Mouse (Mus musculus): ENCODE data around the gene Slc25a39.
"Not testable (repeated sequence)": the region's sequence is repeated elsewhere in the genome, so short reads cannot be mapped to it uniquely, and the experiment has no call there.

The Slc25a39 gene

GRCm38 (mm10) chr11:102411061-102411460 is 3.3 kb upstream of the Slc25a39 start:
- no peak for DNase-seq (ENCODE audit: low spot score)

DNA sequence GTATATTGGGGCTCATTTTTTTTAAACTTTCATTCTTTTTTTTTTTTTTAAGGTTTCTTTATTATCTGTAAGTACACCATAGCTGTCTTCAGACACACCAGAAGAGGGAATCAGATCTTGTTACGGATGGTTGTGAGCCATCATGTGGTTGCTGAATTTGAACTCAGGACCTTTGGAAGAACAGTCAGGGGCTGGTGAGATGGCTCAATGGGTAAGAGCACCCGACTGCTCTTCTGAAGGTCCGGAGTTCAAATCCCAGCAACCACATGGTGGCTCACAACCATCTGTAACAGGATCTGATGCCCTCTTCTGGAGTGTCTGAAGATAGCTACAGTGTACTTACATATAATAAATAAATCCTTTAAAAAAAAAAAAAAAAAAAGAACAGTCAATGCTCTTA is 2.6 kb upstream of the Slc25a39 start:
- not testable (repeated sequence) for DNase-seq (ENCODE audit: low spot score)

DNA sequence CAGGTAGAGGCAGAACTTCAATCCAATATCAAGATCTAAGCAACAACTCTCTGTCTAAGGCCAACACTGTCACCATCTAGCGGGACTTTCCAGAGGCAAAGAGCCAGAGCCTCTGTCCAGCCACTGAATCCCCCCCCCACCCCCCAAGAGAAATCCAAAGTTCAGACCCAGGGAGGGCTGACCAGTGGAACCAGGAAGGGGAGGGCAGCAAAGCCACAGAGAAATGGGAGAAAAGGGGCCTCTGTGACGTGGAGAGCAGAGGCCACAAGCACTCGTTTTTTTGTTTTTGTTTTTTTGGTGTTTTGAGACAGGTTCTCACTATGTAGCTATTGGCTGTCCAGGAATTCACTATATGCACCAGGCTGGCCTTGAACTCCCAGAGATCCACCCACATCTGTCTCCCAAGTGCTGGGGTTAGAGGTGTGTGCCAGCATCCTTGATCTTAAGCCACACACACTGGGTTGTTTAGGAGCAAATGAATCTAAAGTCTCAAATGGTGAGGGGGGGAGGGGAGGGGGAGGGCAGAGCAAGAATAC is 2.1 kb upstream of the Slc25a39 start:
- peak; percentile 39 for DNase-seq (ENCODE audit: low spot score)

- no peak for DNase-seq (ENCODE audit: low spot score)
These were observed 1.4 kb upstream of the Slc25a39 start for GRCm38 (mm10) chr11:102408888-102409794.

DNA sequence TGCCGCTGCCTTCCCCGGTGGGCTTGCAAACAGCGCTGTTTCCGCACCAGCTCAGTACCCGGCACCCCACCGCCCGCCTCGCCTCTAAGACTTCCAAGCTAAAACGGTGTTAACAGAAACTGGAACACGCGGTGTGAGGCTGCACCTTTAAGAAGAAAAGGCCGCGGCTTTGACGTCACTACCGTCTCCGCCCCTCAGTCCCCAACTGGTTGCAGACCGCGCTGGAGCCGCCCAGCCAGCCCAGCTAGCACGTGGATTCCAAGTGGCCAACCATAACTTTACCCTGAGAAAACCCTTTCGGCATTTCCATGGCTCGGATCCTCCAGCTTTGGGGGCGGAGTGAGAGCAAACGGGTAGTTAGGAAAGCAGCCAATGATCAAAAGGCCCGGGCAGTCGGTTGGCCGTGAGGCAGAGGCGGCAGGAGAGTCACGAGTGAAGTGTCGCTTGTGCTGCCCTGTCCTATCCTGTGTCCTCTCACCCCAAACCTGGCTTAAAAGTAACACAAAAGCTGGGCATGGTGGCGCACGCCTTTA is 664 bp upstream of the Slc25a39 start:
- DNase-seq (ENCODE audit: low spot score): peak; percentile 99

- peak; percentile 93 for DNase-seq (ENCODE audit: low spot score)
These were observed 579 bp downstream of the Slc25a39 start for GRCm38 (mm10) chr11:102406900-102407833.

DNA sequence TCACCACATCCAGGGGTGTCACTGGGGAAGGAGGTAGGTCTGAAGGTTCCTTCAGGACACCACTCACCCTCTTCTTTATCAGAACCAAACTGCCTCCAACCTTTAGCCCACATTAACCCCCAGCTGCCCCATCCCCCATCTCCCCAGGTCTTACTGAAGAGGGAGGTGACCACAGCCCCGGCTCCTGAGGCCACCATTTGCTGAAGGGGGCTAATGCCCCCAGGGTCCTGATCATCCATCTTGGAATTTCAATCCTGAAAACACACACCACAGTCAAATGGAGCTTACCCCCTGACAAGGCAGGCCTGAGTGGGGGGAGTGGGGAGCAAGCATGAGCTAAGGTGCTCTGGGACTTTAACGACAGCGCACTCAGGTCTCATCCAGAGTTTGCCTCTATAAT is 1.3 kb downstream of the Slc25a39 start:
- DNase-seq (ENCODE audit: low spot score): no peak

DNA sequence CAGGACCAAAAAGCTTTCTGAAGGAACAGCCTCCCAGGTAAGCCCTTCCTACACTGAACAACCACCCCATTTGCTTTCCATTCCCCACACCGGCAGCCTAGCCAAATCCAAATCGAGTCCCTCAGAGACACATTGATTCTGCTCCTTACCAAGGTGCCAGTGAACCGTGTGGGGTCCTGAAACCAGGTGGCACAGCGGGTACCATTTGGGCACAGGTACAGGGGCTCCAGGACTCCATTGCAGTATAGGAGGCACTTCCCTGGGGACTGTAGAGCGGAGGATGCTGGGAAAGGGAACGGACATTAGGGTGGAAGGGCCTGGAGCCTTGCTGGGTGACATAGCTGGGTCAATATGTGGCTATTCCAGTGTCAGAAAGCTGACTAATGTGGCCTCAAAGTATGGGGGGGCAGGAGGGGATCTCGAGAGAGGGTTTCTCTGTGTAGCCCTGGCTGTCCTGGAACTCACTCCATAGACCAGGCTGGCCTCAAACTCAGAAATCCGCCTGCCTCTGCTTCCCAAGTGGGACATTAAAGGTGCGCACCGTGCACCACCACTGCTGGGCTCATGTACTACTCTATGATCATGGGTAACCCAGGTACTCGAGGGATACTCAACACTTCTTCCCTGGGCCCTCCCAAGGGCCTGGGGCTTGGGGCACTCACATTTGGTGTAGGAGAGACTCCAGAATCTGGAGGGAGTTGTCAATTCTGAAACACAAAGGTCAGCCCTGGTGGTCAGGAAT is 2.0 kb downstream of the Slc25a39 start:
- DNase-seq (ENCODE audit: low spot score): no peak

- peak; percentile 59 for DNase-seq (ENCODE audit: low spot score)
These were observed 3.4 kb downstream of the Slc25a39 start for GRCm38 (mm10) chr11:102404161-102405010.

DNA sequence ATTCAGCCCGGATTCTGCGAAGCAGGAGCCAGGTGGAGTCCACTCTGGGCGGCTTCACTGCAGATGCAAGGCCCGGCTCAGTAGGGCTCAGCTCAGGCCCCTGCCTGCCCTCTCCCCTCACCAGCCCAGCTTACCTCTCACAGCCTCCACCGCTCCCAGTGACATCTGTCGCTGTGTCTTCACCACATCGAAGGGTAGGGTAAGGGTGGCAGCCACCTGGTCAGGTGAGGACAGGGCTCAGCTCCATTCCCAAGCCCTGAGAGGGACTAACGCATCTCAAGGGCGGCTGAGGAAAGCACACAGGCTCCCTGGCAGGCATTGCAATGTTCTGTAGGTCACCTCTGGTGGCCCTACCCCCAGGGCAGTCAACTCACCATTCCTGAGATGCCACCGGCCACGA is 4.1 kb downstream of the Slc25a39 start:
- DNase-seq (ENCODE audit: low spot score): no peak

DNA sequence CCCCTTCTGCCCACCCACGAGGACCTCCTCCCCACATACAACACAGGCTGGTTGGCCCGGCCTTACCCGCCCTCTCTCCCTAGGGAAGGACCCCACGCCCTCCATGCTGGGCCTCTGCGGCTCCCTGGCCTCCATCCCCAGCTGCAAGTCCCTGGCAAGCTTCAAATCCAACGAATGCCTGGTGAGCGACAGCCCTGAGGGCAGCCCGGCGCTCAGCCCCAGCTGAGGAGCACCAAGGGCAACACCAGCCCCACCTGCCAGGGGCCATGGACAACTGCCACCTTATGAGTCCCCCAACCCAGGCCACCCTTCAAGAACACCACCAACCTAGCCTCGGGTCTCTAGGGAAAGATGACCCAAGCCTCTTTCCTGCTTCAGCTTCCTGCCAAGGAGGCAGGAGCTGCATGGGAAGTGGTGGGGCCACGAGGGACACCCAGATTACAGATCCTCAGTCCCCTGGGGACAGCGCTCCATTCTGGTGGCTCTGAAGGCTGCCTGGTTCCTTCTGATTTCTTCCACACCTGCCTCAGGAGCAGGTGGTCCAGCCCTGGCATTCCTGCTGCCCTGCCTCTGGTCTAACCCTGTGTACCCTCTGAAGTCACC is 5.7 kb downstream of the Slc25a39 start:
- DNase-seq (ENCODE audit: low spot score): no peak

- no peak for DNase-seq (ENCODE audit: low spot score)
These were observed 7.1 kb downstream of the Slc25a39 start for GRCm38 (mm10) chr11:102400513-102401084.

GRCm38 (mm10) chr11:102399610-102400072 is 8.1 kb downstream of the Slc25a39 start:
- no peak for DNase-seq (ENCODE audit: low spot score)

DNA sequence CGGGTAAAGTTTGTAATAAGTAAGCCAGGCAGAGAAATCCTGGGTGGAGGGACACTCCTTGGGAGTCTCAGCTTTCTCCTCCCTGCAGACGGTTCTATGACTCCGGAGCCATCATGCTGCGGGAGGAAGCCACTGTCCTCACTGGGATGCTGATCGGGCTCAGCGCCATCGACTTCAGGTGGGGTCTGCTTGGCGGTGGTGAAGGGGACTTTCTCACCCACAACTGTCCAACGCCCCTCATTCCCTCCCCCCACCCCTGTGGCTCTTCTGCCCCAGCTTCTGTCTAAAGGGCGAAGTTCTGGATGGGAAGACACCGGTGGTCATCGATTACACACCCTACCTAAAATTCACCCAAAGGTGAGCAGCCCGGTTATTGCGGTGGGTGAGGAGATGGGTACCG is 8.6 kb downstream of the Slc25a39 start:
- DNase-seq (ENCODE audit: low spot score): no peak

DNA sequence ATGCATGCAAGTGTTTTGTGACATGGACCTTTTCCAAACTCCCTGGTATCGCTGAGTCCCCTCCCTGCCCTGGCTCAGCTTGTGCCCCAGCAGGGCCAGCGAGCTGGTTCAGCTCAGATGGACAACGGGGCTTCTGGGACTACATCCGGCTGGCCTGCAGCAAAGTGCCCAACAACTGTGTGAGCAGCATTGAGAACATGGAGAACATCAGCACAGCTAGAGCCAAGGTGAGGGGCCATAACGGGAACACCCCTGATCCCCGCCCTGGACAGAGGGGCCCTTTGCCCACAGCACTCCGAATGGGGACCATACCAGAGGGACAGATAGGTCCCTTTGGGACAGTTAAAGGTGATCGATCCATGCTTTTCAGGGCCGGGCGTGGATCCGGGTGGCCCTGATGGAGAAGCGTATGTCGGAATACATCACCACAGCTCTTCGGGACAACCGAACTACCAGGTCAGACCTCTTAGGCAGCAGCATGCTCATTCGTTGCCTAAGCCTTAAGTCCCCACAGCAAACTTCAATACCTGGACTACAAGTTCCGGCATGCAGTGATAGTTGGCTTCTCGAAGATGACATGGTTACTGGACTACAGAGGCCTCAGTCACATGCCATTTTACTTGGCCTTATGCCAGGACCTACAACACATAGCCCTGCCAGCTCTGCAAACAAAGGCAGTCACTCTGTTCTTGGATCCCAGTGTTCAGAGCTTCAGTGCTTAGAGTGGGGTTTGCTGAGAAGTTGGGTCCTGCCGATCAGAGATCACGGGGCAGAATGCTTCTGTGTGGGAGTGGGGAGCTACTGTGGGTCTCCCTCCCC is 9.5 kb downstream of the Slc25a39 start:
- DNase-seq (ENCODE audit: low spot score): no peak

GRCm38 (mm10) chr11:102396671-102397141 is 11.0 kb downstream of the Slc25a39 start:
- DNase-seq (ENCODE audit: low spot score): no peak

- no peak for DNase-seq (ENCODE audit: low spot score)
These were observed 11.5 kb downstream of the Slc25a39 start for GRCm38 (mm10) chr11:102396263-102396662.

GRCm38 (mm10) chr11:102395250-102395649 is 12.5 kb downstream of the Slc25a39 start:
- DNase-seq (ENCODE audit: low spot score): no peak
